Mouse (Mus musculus) CH12.LX (cell line): ENCODE results near the gene Lrmda. TPM values are rescaled to one million over a fixed set of nuclear protein-coding genes. Genes with fewer than 3 reads are reported as not detected.

Source experiments
- DNase-seq: peaks from one replicate; pipeline ENCODE4 v3.0.0-alpha.2; 2013; ENCODE audit errors: extremely low read depth
- H3K27ac ChIP-seq: 2 replicates; pipeline ENCODE4 v1.5.1; 2012; ENCODE audit warnings: low read depth, mild to moderate bottlenecking, control low read depth, moderate library complexity; ENCODE audit not compliant: insufficient read depth
- H3K27me3 ChIP-seq: replicated peaks from 2 replicates; pipeline ENCODE3; 2012; ENCODE audit warnings: inconsistent platforms
- H3K36me3 ChIP-seq, 2 experiments: replicated peaks in 1 of 2; 2 replicates each; pipeline versions ENCODE3 to v1.6.1; 2012; ENCODE audit warnings: inconsistent platforms in 1 of 2, low read length in 1 of 2, mild to moderate bottlenecking in 1 of 2, mixed read lengths in 1 of 2, moderate library complexity in 1 of 2; ENCODE audit not compliant: control insufficient read depth in 1 of 2, insufficient read depth in 1 of 2
- H3K4me1 ChIP-seq, 2 experiments: 2 replicates each; pipeline ENCODE4 v1.6.1; 2012; ENCODE audit warnings: inconsistent platforms in 1 of 2, moderate library complexity in 1 of 2; ENCODE audit not compliant: insufficient read depth in 2 of 2, control insufficient read depth in 1 of 2
- H3K4me2 ChIP-seq: 2 replicates; pipeline ENCODE4 v1.6.1; 2012; ENCODE audit warnings: low read depth, mild to moderate bottlenecking, control low read depth; ENCODE audit not compliant: poor library complexity, insufficient read depth, severe bottlenecking
- H3K4me3 ChIP-seq, 3 experiments: fragments of 150-350 bp in 1 of 3; sonication (generic) in 1 of 3; replicated peaks in 1 of 3; 2 replicates each; pipeline versions ENCODE3 to v1.5.1; 2011 to 2012; ENCODE audit warnings: low read depth in 2 of 3, low read length in 2 of 3, mild to moderate bottlenecking in 2 of 3, moderate library complexity in 2 of 3, control low read depth in 1 of 3, improper control_type of control experiment in 1 of 3, inconsistent platforms in 1 of 3, mixed read lengths in 1 of 3; ENCODE audit not compliant: poor library complexity in 1 of 3
- H3K79me2 ChIP-seq: replicated peaks from 2 replicates; pipeline ENCODE4 v1.6.1; 2012; ENCODE audit warnings: mild to moderate bottlenecking, moderate library complexity; ENCODE audit not compliant: control insufficient read depth, poor library complexity, insufficient read depth, severe bottlenecking; ENCODE audit errors: extremely low read depth
- H3K9ac ChIP-seq: 2 replicates; pipeline ENCODE4 v1.6.1; 2012; ENCODE audit warnings: low read depth, mild to moderate bottlenecking, control low read depth, moderate library complexity; ENCODE audit not compliant: insufficient read depth
- H3K9me3 ChIP-seq: replicated peaks from 2 replicates; pipeline ENCODE3; 2012; ENCODE audit warnings: low read length, inconsistent platforms, mixed read lengths
- BHLHE40 ChIP-seq: IDR thresholded peaks from 2 replicates; pipeline ENCODE4 v1.6.1; 2011; ENCODE audit warnings: mild to moderate bottlenecking, low read depth, low read length, improper control_type of control experiment
- CHD1 ChIP-seq: IDR thresholded peaks from 2 replicates; pipeline ENCODE4 v1.6.1; 2012; ENCODE audit warnings: low read depth, low read length, improper control_type of control experiment, inconsistent platforms
- CHD2 ChIP-seq: IDR thresholded peaks from 2 replicates; pipeline ENCODE4 v1.6.1; 2011; ENCODE audit warnings: low read length, improper control_type of control experiment
- ELF1 ChIP-seq: IDR thresholded peaks from 2 replicates; pipeline ENCODE4 v1.6.1; 2014; ENCODE audit warnings: low read depth, mild to moderate bottlenecking, inconsistent platforms, low read length, improper control_type of control experiment
- EP300 ChIP-seq: IDR thresholded peaks from 2 replicates; pipeline ENCODE4 v1.6.1; 2011; ENCODE audit warnings: low read length, improper control_type of control experiment
- GABPA ChIP-seq: IDR thresholded peaks from 2 replicates; pipeline ENCODE4 v1.6.1; 2012; ENCODE audit warnings: low read depth, low read length, improper control_type of control experiment, inconsistent platforms; ENCODE audit not compliant: insufficient replicate concordance
- JUN ChIP-seq: IDR thresholded peaks from 2 replicates; pipeline ENCODE4 v1.6.1; 2011; ENCODE audit warnings: low read depth, mild to moderate bottlenecking, low read length, improper control_type of control experiment, moderate library complexity; ENCODE audit not compliant: insufficient read depth
- JUND ChIP-seq: conservative IDR thresholded peaks from 2 replicates; pipeline ENCODE4 v1.6.1; 2011; ENCODE audit warnings: low read depth, low read length, improper control_type of control experiment
- KAT2A ChIP-seq: IDR thresholded peaks from 2 replicates; pipeline ENCODE4 v1.6.1; 2012; ENCODE audit warnings: low read length, improper control_type of control experiment, inconsistent platforms; ENCODE audit not compliant: insufficient replicate concordance
- MAFK ChIP-seq: IDR thresholded peaks from 2 replicates; pipeline ENCODE4 v1.6.1; 2011; ENCODE audit warnings: low read length, improper control_type of control experiment; ENCODE audit not compliant: insufficient replicate concordance
- MXI1 ChIP-seq: IDR thresholded peaks from 2 replicates; pipeline ENCODE4 v1.6.1; 2011; ENCODE audit warnings: mild to moderate bottlenecking, low read depth, low read length, improper control_type of control experiment
- NRF1 ChIP-seq: IDR thresholded peaks from 2 replicates; pipeline ENCODE4 v1.6.1; 2014; ENCODE audit warnings: low read depth, mild to moderate bottlenecking, inconsistent platforms, low read length, improper control_type of control experiment, moderate library complexity
- PAX5 ChIP-seq: IDR thresholded peaks from 2 replicates; pipeline ENCODE4 v1.6.1; 2012; ENCODE audit warnings: low read length, inconsistent platforms, mixed read lengths
- POLR2A ChIP-seq: IDR thresholded peaks from 2 replicates; pipeline ENCODE4 v1.6.1; 2011; ENCODE audit warnings: low read depth, mild to moderate bottlenecking, improper control_type of control experiment, low read length
- POLR2AphosphoS2 ChIP-seq: IDR thresholded peaks from 2 replicates; pipeline ENCODE4 v1.6.1; 2011; ENCODE audit warnings: low read depth, low read length, improper control_type of control experiment
- RAD21 ChIP-seq: IDR thresholded peaks from 2 replicates; pipeline ENCODE4 v1.6.1; 2011; ENCODE audit warnings: low read depth, mild to moderate bottlenecking, low read length, improper control_type of control experiment, moderate library complexity
- SMC3 ChIP-seq: IDR thresholded peaks from 2 replicates; pipeline ENCODE4 v1.6.1; 2011; ENCODE audit warnings: low read depth, low read length, improper control_type of control experiment
- UBTF ChIP-seq: IDR thresholded peaks from 2 replicates; pipeline ENCODE4 v1.6.1; 2012; ENCODE audit warnings: low read depth, mild to moderate bottlenecking, inconsistent platforms, low read length, improper control_type of control experiment, moderate library complexity
- USF2 ChIP-seq: conservative IDR thresholded peaks from 2 replicates; pipeline ENCODE4 v1.6.1; 2011; ENCODE audit warnings: low read depth, low read length, improper control_type of control experiment
- ZC3H11A ChIP-seq: IDR thresholded peaks from 2 replicates; pipeline ENCODE4 v1.6.1; 2012; ENCODE audit warnings: low read depth, mild to moderate bottlenecking, inconsistent platforms, low read length, improper control_type of control experiment
- ZMIZ1 ChIP-seq: IDR thresholded peaks from 2 replicates; pipeline ENCODE4 v1.6.1; 2012; ENCODE audit warnings: low read depth, mild to moderate bottlenecking, inconsistent platforms, low read length, improper control_type of control experiment
- dilution Hi-C: fragments of 300-500 bp; cut with MboI; formaldehyde crosslinking; loops from 2 replicates; pipeline ENCODE4 v1.14.3; 2020; ENCODE audit warnings: low sequenced_read_pairs; ENCODE audit not compliant: extremely low pct_unique_long_range_greater_than_20kb, extremely low pct_ligation_motif_present
- in situ Hi-C: fragments of 300-500 bp; cut with MboI; formaldehyde crosslinking; loops from 3 replicates; pipeline ENCODE4 v1.14.3; 2019; ENCODE audit warnings: low sequenced_read_pairs, low pct_ligation_motif_present, low pct_unique_long_range_greater_than_20kb, mixed read lengths
- polyA plus RNA-seq: library from polyadenylated mRNA; unstranded; fragments of >175 nt; gene quantifications from 2 replicates; pipeline ENCODE4 v1.2.1, GENCODE M21; 2012; ENCODE audit warnings: low read depth; ENCODE audit not compliant: insufficient read length
- total RNA-seq, 2 experiments: library from RNA; depleted of rRNA; stranded (reverse); fragments of 300-350 nt in 1 of 2; fragments of >200 nt in 1 of 2; gene quantifications; 2 replicates each; pipeline ENCODE4 v1.2.3; 2012 to 2014

Gene Lrmda
- total and polyA plus RNA-seq, 3 experiments, result 0.89 to 3.7 (median 1.9) TPM

DNA sequence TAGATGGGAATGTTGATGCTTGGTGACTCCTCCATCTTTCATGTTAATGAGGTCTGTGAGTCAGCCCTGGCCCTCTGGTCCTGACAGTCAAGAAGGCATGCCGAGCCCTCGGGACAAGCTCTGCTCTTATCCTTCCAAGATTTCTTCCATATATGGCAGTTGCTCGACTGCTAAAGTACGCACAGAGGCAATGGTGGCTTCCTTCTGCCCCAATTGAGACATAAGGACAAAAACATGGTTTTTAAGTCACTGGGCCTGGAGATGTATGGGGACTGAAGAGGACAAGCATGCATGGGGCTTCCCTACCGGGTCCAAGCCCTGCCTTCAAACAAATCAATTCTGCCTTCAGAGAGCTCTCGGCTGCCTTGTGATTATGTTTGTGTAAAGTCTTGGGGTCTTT lies 793.3 kb downstream of the Lrmda start:
- no peaks in the 10 kb centered on the region for H3K79me2 ChIP-seq
- TF ChIP-seq RAD21 (no peak), ZMIZ1 (no peak), JUND (no peak), ZC3H11A (no peak), USF2 (no peak), MXI1 (no peak), MAFK (no peak), JUN (no peak), ELF1 (no peak), POLR2A (no peak), UBTF (no peak), POLR2AphosphoS2 (no peak)
- TF ChIP-seq, all 38 proteins: peak for 0
- H3K27me3 ChIP-seq, result no peaks in the 10 kb centered on the region
- H3K4me2 ChIP-seq, result no peak overlapping the region
- H3K27ac ChIP-seq, result no peak overlapping the region
- no peak for DNase-seq
- H3K36me3 ChIP-seq, result no peaks in the 10 kb centered on the region
- no peaks in the 10 kb centered on the region for H3K4me1 ChIP-seq
- dilution Hi-C loops (no loop called here), in situ Hi-C loops (loop anchor here (25.0 kb wide), 1 partner anchor 224 kb away; no protein-coding TSS in a partner anchor)
- H3K4me3 ChIP-seq, result no peak overlapping the region
- H3K9ac ChIP-seq, result no peak overlapping the region
- H3K9me3 ChIP-seq, result no peaks in the 10 kb centered on the region

DNA sequence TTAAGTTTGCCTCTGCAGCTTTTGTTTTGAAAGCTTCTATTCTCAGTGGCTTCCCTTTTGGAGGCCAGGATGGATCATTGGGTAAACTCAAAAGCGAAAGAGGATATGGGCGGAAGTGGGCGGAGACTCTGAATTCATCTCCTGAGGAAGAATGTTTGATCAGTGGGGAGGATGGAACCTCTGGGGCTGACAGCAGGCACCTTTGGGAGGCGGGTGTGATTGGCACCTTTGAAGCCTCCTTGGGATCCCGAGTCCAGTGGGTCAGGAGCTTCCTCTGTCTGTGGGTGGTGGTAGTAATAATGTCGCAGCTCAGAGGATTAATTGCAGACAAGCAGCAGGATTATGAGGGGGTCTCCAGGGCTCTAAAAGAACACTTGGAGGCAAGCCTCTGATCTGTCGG lies 793.9 kb downstream of the Lrmda start:
- DNase-seq, result peak; percentile 8
- in situ Hi-C loops (loop anchor here (25.0 kb wide), 1 partner anchor 224 kb away; no protein-coding TSS in a partner anchor), dilution Hi-C loops (no loop called here)
- H3K4me1 ChIP-seq, result no peaks in the 10 kb centered on the region
- H3K9me3 ChIP-seq, result no peaks in the 10 kb centered on the region
- H3K79me2 ChIP-seq, result no peaks in the 10 kb centered on the region
- no peak overlapping the region for H3K4me2 ChIP-seq
- no peak overlapping the region for H3K4me3 ChIP-seq
- no peak for TF ChIP-seq USF2
- no peak for TF ChIP-seq CHD1
- TF ChIP-seq PAX5, result no peak
- no peak for TF ChIP-seq CHD2
- no peak for TF ChIP-seq JUND
- TF ChIP-seq JUN, result no peak
- TF ChIP-seq KAT2A, result no peak
- no peak for TF ChIP-seq SMC3
- TF ChIP-seq NRF1, result no peak
- TF ChIP-seq RAD21, result no peak
- no peak for TF ChIP-seq GABPA
- TF ChIP-seq BHLHE40, result no peak
- no peak for TF ChIP-seq EP300
- H3K27ac ChIP-seq, result no peak overlapping the region
- H3K9ac ChIP-seq, result no peak overlapping the region
- no peaks in the 10 kb centered on the region for H3K27me3 ChIP-seq
- H3K36me3 ChIP-seq, result no peaks in the 10 kb centered on the region
